Mouse (Mus musculus) gastrocnemius, postnatal 4 days (tissue): ENCODE results near the gene Nat8f2. TPM values are rescaled to one million over a fixed set of nuclear protein-coding genes. Genes with fewer than 3 reads are reported as not detected.
"Not testable (repeated sequence)": the region's sequence is repeated elsewhere in the genome, so short reads cannot be mapped to it uniquely, and the experiment has no call there.

Experiments
- DNase-seq, 2 experiments: peaks; one replicate each; pipeline ENCODE4 v3.0.0; 2021 to 2022; ENCODE audit warnings: low spot score in 2 of 2, mixed read lengths in 2 of 2
- long read RNA-seq, 2 experiments: library from polyadenylated mRNA; stranded (forward); transcript quantifications; one replicate each; pipeline ENCODE4 v2.0.0; 2021
- total RNA-seq, 2 experiments: library from RNA; stranded (reverse); gene quantifications; 2 replicates each; pipeline ENCODE4 v1.2.3; 2021

The Nat8f2 gene
- total RNA-seq: under 1 TPM; 0.08 to 0.20 TPM
- long read RNA-seq, experiment 1: 0 reads
- long read RNA-seq, experiment 2: 0 reads

GRCm38 (mm10) chr6:85869006-85869405 lies at the start of gene Nat8f2:
Nat8f2 (minus strand) TSS chr6:85869158.
- DNase-seq: not testable (repeated sequence)

DNA sequence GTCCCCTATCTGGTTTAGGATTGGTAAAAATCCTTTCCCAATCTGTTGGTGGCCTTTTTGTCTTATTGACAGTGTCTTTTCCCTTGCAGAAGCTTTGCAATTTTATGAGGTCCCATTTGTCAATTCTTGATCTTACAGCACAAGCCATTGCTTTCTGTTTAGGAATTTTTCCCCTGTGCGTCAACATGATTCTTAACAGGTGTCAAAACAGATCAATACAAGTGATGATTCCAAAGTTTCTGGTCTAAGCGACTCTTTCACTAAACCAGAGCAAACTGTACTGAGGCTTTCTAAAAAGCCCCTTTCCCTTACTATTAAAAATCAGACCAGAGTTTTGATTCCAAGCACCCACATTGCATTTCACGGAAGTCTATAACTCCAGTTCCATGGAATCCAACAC lies 49.4 kb upstream of the Nat8f2 start:
- DNase-seq: not testable (repeated sequence)

- DNase-seq: no peak
These were observed 47.6 kb upstream of the Nat8f2 start for GRCm38 (mm10) chr6:85916596-85916995.

- peak; percentile 74 to 89 for DNase-seq
These were observed 46.9 kb upstream of the Nat8f2 start, which contains the start of gene Nat8f1 for GRCm38 (mm10) chr6:85915539-85916513. Nat8f1 (minus strand) TSS chr6:85915687.

- no peak for DNase-seq
These were observed 46.2 kb upstream of the Nat8f2 start for GRCm38 (mm10) chr6:85915141-85915538.

DNA sequence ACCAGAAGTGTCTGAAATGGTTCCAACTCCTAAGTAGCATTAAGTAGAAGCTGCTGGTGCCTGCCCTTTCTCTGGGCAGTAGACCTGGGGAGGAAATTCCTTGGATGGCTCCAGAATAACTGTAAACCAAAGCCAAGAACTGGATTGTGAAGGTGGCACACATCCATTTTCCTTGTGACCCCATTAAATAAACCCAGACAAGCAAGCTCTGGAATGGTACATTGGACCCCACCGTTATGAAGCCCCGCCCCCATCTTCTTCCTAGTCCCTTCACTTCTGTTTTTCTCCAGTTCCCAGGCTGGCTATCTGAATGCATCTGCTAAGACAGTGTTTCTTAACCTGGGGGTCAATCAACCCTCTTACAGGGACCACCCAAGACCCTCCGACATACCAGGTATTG lies 42.6 kb upstream of the Nat8f2 start, which contains the start of gene Tprkb:
TSS of gene Tprkb (plus strand) at position 279 of the 400 bp plus-strand sequence.
- DNase-seq: no peak

GRCm38 (mm10) chr6:85909704-85910103 lies 40.7 kb upstream of the Nat8f2 start:
- no peak for DNase-seq

- no peak for DNase-seq
These were observed 39.4 kb upstream of the Nat8f2 start for GRCm38 (mm10) chr6:85908341-85908740.

- not testable (repeated sequence) for DNase-seq
These were observed 38.0 kb upstream of the Nat8f2 start for GRCm38 (mm10) chr6:85906911-85907351.

GRCm38 (mm10) chr6:85904642-85905061 lies 35.7 kb upstream of the Nat8f2 start, which contains the start of gene Nat8f4:
Nat8f4 (minus strand) TSS chr6:85904884.
- DNase-seq: peak; percentile 54 to 74

- DNase-seq: no peak
These were observed 33.3 kb upstream of the Nat8f2 start for GRCm38 (mm10) chr6:85902303-85902702.

DNA sequence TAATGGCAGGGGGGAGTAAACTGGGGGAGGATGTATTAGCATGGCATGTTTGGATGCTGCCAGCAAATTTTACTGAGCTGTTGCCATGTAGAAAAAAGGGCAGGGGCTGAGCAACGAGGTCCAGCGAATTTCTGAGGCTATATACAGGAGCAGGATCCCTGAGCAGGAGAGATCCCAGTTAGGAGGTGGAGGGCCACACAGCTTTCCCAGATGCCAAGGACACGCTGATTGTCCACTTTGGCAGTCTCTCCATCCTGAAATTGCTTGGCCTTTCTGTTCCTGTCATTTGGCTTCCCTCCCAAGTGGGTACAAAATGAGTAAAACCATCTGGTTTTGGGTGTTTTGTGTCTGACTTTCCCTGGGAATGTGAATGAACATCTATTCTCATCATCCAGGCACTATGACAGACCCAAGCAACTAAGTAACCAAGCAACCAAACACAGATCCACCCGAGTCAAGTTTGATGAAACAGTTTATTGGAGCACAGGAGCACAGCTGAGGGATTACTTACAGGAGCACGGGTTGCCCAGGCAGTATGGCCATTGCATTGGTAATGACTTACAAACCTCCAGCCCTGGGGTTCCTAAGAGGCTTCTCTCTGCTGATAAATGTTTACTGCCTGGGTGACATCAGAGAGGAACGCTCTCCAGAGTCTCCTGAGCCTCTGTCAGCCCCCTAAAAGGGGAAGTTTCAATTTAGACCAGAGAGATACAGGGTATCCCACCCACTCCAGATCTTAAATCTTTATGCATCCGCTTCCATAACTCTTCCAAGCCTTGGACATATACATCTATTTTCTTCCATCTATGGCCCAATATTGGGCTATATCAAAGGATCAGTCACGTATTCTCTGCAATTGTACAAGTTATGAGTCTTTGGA lies 29.9 kb upstream of the Nat8f2 start:
- not testable (repeated sequence) for DNase-seq

GRCm38 (mm10) chr6:85895061-85895648 lies 26.2 kb upstream of the Nat8f2 start:
- not testable (repeated sequence) for DNase-seq

DNA sequence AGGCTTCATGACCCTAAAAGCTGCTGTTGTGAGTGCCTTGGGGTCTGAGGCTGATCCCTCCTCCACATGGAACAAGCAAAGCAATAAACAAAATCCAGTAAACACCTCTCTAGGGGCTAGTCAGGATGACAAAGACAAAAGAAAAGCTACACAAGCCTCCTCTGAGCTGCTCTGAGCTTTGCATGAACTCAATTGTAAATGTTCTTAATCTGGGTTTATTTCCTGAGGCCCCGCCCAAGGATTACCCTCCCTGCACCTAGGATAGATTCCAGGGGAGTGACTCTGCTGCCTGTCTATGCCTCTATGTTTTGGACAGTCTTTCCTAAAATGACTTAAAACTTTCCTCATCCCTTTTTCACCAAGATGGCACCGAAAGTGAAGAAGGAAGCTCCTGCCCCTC lies 20.0 kb upstream of the Nat8f2 start:
- no peak for DNase-seq

DNA sequence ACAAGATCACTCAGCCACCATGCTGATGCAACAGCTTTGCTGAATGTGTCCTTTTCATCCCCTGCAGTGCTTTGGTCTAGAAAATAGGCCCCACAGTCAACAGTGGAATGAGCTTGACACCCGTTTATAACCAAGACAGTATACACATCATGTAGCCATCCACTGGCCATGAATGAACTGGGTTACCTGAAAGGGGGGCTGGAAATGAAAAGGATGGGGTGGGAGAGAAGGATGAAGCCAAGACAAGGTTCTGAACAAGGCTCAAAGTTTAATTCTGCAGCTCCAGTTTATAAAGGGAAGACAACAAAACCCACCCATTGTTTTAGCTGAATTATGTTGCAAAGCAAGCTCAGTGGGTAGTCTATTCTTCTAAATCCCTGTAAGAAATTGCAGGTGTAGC lies 15.4 kb upstream of the Nat8f2 start:
- DNase-seq: no peak

GRCm38 (mm10) chr6:85883246-85883645 lies 14.3 kb upstream of the Nat8f2 start:
- DNase-seq: not testable (repeated sequence)

- DNase-seq: no peak
These were observed 950 bp downstream of the Nat8f2 start for GRCm38 (mm10) chr6:85867726-85868690.

DNA sequence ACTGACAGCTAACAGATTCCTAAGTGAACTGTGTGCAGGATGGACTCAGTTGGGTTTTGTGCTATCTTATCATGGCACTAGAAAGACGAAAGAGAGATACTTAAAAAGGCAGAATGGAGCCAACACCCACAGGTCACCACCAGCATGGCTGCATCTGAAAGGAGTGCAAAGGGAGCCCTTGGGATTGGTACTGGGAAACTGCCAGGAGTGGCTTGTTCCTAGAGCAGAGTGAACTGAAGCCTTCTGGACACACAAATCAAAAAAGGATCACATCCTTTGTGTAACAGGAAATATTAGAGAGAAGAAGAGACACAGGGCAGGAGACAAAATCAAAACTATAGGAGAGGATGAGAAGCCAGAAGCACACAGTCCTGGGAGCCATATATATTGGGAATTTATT lies 2.0 kb downstream of the Nat8f2 start:
- DNase-seq: not testable (repeated sequence)

GRCm38 (mm10) chr6:85866166-85866565 lies 2.8 kb downstream of the Nat8f2 start:
- not testable (repeated sequence) for DNase-seq
